Mouse (Mus musculus) naive thymus-derived CD4-positive, alpha-beta T cell, adult 2 months (primary cell): ENCODE measurements around the gene Prn.
A peak's percentile ranks its signal among the peaks of the same experiment; 100 is the strongest.

ENCODE experiments used
- DNase-seq: peaks from one replicate; pipeline ENCODE4 v3.0.0-alpha.2; 2011; ENCODE audit warnings: low read depth

Prn gene

GRCm38 (mm10) chr2:131993563-131994088 lies 83.9 kb downstream of the Prn start:
- peak; percentile 47 for DNase-seq

- no peak for DNase-seq
Measured at GRCm38 (mm10) chr2:131994971-131995370, 85.2 kb downstream of the Prn start.

GRCm38 (mm10) chr2:131995742-131996141 lies 86.0 kb downstream of the Prn start:
- no peak for DNase-seq

GRCm38 (mm10) chr2:131996369-131996768 lies 86.6 kb downstream of the Prn start:
- no peak for DNase-seq

- no peak for DNase-seq
Measured at GRCm38 (mm10) chr2:131997356-131997755, 87.6 kb downstream of the Prn start.

- no peak for DNase-seq
Measured at GRCm38 (mm10) chr2:132001696-132002334, 92.1 kb downstream of the Prn start.

GRCm38 (mm10) chr2:132003916-132004315 lies 94.2 kb downstream of the Prn start:
- no peak for DNase-seq

GRCm38 (mm10) chr2:132004495-132005136 lies 94.9 kb downstream of the Prn start:
- DNase-seq = no peak

- DNase-seq = no peak
Measured at GRCm38 (mm10) chr2:132005445-132005844, 95.7 kb downstream of the Prn start.
